Mouse (Mus musculus) gastrocnemius, adult 8-10 months (tissue): ENCODE results near the gene Lrrc75a. TPM values are rescaled to one million over a fixed set of nuclear protein-coding genes. Genes with fewer than 3 reads are reported as not detected.

Experiments
- DNase-seq, 2 experiments: peaks; one replicate each; pipeline ENCODE4 v3.0.0; 2022; ENCODE audit warnings: low spot score in 2 of 2
- total RNA-seq, 4 experiments: library from RNA; stranded (reverse); gene quantifications; 2 replicates each; pipeline ENCODE4 v1.2.4; 2022

Lrrc75a gene
- total RNA-seq, 4 experiments from 2014 or later, result 2.7 to 4.6 (median 3.0) TPM

DNA sequence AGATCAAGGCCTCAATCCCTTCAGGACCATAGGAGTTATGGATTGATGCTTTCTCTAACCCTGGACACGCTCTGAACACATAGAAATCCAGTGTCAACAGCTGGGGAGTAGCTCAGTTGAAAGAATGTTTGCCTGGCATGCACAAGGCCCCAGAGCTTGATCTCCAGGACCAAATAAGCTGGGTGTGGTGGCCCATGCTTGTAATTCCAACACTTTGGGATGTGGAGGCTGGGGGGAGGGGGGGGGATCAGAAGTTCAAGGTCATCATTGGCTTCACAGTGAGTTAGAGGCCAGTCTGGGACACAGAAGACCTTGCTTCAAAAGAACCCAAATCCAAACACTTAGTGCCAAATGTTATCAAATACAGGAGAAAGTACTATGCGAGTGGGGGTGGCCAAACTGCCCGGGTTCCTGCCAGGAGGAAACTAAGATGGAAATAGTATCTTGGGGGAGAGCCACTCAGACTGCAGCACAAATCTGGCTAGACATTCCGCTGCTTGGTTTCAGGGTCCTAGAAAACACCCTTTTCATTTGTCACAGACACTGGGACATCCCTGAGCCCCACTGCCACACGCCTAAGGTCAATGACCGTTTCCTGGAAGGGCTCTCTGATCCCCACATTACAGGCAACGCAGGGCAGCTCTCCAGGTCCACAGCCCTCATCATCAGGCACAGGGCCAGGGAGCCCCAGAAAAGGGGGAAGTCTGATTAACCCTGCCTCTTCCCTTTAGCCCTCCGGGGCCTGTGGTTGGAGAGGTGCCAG is 2.4 kb downstream of the Lrrc75a start:
- DNase-seq, result no peak

DNA sequence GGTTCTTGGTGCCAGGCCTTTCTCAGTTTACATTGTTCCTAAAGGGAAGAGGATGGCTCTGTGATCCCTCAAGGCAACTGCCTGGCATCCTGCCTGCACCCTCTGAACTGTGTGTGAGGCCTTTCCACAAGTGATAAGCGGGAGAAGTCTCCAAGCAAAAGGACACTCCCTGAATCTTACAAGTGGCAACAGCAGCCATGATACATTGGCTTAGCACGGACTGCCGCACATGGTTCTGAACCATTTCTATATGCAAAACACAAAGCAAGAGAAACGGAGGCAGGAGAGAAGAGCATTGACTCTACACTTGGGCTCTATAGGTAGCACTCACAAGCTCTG is 3.0 kb downstream of the Lrrc75a start:
- DNase-seq, result no peak

DNA sequence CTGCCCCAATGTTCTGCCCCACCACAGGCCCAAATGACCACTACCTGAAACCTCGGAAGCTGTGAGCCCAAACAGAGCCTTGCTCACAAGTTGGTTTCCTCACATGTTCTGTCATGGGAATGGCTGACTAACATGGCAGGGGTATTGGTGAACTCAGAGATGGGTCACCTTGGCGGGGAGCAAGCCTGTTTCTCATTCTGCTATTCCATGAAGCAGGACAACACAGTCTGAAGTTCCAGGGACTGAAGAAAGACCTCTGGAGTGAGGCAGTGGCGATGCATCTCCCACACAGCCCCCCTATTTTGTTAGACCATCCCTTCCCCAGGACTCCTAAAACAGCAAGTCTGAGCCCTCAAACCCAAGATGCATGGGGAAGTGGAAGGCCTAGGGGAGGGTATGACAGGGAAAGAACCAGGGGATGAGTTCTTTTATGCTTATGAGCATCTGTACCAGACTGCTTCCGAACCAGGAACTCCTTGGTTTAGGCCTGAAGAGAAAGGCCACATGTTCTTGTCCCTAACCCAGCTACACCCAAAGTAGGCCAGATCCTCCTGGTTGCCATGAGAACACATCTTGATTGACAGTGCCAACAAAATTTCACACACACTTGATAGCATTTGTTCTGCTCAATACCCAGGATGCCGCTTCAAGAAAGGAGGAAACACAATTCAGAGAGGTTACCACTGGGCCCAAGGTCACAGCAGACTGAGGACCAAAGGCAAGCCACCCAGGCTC is 3.6 kb downstream of the Lrrc75a start:
- no peak for DNase-seq

DNA sequence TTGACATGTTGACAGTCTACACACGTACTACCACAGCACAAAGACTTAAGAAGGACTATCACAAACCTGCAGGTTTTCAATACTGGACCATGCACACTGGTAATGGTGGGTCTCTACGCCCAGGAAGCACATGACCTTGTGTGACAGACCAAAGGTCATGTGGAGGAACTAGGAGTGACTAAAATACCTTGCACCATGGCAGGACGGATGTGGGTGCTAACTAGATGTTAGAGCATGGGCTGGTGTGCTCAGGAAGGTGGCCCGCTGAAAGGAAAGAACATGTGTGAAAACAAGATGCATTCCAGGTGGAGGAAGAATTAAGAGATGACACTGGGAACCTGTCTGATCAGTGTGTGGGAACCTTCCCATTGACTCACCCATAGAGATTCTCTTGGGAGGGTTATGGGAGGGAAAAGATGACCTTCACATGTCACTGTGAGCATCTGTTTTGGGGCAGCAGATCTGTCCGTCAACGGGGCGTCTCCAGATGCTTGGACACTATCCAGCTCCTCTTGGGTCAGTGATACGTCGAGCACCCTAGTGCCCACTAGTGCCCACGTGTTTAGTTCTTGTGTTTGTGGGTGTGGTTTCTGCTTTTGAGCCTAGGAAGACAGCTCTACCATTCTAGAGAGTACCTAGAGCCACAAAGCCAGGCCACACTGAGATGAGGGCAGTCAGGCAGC is 4.5 kb downstream of the Lrrc75a start:
- no peak for DNase-seq

DNA sequence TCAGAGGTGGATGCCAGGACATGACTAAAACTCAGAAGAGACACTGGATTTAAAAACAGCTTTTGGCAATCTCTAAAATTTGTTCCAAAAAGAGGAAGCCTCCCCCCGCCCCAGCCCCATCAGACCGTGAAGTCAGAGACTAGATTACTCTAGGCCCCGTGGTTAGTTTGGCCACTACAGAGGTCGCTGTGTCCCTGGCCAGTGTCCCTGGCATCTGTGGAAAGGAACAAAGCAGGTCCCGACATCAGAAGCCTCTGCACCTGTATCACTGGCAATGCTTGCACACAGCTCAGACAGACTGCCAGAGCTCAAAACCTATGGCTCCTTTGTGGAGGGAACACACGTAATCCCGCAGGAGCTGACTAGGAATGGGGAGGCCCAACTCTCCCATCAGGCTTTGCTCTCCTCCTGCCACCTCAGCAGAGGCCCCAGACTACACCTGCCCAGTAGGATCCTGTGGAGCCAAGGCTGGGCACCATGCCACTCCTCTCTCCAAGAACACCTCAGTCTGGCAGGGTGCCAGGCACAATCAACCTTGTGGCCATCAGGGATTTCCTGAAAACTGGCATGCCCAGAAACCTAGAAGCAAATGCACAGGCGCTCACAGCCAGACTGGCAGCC is 5.2 kb downstream of the Lrrc75a start:
- peak in 1 of 2 experiments; percentile 54 for DNase-seq

DNA sequence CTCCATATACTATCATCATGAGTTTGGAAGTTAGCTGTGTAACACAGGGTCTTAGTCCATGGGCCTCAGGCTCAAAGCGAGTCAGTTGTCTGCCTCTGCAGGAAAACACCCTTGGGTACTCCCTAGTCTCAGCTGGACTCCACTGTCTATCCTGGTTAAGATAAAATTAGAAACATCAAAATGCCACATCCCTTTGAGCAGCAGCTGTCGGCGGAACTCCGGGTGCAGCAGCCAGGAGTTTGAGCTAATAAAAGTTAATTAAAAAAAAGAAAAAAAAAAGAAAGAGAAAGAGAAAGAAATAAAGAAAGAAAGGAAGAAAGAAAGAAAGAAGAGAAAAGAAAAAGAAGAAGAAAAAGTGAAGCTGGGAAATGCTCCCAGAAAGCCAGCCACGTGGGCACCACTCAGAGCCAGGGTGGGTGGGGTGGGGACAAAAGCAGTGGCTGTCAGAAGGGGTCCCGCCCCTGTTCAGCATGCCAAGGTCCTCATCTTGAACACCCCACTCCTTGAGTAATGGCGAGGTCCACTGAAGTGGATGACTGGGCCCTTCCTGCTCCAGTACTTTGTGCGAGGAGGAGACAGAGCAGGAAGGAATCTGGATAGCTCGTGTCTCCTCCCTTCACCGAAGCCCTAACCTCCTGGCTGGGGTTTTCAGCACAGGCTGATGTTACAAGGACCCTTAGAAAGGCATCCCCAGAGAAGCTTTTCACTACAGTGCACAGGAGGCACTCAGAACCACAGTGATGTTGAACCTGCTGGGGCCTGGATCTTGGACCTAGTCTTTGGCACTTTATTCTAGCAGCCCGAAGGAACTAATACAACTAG is 6.1 kb downstream of the Lrrc75a start:
- DNase-seq, result no peak

DNA sequence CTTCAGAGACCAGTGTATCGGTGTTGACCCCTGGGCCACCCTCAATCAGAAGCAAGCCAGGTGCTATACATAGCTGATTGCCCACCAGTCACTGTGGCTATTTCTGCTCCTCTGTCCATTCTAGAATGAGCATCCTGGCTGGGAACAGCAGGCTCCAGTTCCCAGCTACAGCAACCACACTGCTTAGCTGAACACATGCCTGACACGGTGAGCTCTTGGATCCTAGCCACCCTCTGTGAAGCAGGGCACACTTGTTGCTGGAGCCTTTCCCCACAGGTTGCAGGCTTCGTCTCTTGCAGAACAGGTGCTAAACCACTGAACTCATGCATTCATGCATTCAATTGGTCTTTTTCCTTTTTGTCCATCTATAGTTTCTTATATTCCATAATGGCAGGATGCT is 7.9 kb downstream of the Lrrc75a start:
- DNase-seq, result no peak

DNA sequence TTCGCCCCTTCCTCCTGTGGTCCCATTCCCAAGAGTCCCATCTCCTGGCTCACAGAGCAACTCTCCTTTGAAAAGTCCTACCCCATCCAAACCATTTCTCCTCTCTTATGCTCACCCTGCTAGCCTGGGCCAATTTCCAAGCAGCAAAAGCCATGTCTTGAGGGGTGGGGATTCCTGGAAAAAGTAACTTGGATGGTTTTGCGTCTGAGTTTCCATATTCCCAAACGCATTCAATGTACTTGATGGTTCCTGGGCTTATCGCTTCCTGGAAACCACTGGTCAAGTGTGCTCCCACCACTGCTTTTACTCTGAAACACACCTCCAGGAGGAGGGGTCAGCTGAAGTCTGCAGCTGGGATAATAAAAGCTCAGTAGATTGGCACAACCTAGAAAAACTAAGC is 9.9 kb downstream of the Lrrc75a start:
- no peak for DNase-seq

DNA sequence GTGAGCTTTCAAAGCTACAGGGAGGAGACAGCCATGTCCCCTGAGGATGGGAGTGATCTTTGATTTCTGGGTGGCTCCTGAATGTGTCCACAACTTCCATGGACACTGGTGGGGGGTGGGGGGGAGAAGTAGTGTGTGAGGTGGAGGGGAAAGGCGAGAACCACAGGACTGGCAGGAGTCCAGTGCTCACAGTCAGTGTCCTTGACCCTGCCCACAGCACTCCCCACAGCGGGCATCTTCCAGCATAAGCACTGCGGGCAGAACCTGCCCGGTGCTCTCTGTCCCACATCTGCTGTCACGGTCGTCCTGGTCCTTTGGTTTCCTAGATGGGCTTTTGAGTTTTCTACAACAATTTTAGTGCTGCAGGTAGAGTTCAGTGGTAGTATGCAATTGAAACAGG is 10.5 kb downstream of the Lrrc75a start:
- DNase-seq, result no peak

DNA sequence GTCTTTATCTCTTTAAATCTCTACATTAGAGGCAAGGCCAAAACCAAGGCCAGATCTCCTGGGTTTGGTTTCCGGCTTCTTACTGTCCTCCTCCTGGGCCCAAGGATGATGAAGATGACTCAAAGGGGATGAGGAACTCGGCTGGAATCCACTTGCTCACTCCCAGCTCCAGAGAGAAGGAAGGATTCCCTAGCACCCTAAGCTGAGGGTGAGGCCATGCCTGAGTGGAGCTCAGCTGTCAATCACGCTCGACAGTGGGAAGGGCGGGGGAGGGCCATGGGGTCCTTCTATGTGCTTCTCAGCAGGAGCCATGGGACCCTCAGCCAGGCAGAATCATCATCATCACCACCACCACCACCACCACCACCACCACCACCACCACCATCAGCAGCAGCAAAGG is 10.9 kb downstream of the Lrrc75a start:
- no peak for DNase-seq

DNA sequence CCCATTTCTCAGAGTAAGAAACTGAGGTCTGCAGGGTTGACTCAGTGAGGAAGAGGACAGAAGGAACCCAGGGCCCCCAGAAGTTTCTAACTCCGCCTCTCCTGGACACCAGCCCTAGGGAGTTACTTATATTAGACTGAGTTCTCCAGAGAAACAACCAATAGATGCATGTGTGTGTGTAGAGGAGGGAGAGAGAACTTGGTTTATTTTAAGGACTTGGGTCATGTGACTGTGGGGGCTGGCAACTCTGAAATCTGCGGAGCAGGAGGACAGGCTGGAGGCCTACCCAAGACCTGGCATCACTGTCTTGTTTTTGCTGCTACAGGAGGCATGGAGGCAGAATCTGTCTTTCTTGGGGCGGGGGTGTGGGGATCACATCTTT is 11.5 kb downstream of the Lrrc75a start:
- DNase-seq, result no peak

DNA sequence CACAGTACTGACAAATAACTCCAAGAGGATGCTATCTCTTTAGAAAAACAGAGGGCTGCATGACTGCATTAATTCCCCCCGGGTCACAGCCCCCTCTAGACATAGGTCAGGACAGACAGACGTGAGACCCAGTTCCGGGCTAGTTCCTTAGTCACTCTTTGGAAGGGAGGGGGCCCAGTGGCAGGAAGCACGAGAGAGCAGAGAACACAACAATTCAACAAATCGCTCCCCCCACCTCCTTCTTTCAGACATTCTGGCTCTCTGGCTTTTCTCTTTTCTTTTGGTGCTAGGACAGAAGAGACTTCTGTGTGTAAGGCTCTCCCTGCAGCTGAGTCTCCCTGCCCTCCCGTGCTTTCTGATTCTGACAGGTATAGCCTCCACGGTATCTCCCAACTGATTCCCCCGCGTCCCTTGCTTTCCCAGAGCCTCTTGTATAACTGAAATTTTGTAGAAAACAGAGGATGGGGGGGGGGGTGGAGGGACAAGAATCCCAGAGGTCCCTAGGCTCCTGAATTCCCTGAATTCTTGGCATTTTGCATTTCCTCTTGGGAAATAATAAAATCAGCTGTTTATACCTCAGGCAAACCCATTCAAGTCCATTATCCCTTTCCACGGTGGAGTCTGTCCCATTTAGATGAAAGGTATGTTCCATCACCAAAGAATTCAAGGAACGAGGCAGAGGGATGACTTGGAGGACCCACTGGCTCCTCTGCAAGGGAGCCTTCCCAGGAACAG is 12.1 kb downstream of the Lrrc75a start:
- DNase-seq, result no peak

DNA sequence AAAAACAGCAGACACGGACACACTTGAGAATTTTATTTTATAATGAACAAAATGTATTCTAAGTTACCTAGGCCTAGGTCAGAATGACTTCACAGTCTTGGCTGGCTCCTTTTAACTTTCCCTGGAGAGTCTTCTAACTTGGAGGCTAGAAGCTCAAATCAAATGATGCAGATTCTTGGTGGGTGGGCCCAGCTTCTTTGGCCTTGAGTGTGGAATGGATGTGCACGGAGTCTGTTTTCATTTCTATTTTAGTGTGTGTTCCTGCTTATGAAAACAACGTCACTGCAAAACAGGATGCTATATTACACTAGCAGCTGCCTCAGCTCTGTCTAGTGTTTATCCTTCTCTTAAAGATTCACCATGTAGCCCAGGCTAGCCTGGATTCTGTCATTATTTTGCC is 12.9 kb downstream of the Lrrc75a start:
- no peak for DNase-seq

DNA sequence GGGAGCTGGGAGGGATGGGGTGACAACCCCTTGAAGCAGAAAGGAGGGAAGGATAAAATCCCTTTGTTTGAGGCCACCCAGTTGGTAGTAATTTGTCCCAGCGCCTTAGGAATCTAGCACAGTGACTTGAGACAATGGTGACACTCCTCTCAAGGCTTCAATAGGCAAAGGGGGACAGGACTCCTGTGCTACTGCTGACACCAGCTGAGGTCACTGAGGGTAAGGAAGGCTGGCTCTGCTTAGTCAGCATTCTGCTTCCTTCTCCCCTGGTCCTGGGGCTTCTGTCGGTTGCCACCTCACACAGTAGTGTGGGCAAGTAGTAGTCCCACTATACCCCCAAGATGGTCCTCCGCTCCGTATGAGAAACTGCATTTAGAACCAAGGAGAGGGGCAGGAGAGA is 17.2 kb downstream of the Lrrc75a start:
- DNase-seq, result no peak

DNA sequence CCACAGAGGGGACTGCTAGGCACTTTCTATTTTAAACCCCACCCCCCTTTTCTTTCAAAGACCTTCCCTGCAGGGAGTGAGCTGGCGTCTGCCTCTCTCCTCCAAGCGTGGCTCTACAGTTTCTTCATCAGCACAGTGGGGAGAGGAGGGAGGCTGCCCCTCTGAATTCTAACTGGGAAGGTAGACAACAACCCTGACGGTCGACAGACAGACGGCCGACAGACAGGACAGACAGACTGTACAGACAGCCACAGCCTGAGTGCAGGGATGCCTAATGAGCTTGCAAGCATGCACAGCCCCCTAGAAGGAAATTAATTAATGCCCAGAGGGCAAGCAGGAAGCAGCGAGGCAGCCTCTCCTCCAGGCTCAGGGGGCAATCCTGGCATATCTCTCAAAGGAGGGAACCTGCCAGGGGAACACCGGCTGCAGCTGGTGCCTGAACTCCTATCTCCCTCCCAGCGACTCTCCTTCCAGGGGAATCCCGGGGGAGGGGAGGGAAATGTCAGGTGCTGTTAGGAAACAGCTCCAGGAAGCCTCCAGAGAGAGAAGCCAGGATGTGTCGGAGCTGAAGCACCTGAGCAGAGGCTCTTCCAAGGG is 18.0 kb downstream of the Lrrc75a start:
- DNase-seq, result no peak

DNA sequence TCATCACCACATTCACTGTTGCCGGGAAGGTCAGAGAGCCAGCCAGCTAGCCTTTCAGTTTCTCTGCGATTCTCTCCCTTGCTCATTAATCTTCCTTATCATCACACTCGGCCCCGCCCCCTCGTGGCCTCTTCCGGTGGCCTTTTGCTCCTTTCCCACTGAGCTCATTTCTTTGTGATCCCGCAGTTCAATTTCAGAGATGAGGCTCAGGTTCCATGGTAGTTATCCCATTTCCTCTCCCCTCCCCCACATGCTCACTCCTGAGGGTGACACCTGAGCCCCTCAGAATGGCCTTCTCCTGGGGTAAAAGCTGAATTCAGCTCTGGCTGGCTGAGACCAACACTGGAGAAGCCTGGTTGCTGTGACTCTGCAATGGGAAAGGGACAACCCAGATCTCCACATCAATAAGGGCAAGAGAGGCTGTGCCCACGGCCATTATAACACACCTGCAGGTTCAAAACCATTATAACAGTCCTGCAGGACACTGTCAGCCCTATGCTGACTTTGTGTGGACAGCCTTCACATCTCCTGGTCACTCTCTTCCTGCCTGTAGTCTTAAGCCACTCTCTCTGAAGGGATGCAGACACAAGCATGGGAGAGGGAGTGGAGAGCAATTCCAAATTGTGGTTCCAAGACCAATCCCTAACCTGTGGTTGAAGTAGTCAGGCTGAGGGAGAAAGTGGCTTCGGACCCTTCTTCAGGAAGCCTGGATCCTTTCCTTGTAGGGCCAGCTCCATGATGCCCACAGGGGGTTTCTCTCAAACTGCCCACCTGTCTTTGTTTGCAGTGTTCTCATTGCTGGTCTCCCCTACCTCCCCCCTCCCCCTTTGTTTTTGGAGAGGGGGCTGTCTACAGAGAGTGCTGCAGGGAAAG is 18.7 kb downstream of the Lrrc75a start:
- DNase-seq, result no peak

DNA sequence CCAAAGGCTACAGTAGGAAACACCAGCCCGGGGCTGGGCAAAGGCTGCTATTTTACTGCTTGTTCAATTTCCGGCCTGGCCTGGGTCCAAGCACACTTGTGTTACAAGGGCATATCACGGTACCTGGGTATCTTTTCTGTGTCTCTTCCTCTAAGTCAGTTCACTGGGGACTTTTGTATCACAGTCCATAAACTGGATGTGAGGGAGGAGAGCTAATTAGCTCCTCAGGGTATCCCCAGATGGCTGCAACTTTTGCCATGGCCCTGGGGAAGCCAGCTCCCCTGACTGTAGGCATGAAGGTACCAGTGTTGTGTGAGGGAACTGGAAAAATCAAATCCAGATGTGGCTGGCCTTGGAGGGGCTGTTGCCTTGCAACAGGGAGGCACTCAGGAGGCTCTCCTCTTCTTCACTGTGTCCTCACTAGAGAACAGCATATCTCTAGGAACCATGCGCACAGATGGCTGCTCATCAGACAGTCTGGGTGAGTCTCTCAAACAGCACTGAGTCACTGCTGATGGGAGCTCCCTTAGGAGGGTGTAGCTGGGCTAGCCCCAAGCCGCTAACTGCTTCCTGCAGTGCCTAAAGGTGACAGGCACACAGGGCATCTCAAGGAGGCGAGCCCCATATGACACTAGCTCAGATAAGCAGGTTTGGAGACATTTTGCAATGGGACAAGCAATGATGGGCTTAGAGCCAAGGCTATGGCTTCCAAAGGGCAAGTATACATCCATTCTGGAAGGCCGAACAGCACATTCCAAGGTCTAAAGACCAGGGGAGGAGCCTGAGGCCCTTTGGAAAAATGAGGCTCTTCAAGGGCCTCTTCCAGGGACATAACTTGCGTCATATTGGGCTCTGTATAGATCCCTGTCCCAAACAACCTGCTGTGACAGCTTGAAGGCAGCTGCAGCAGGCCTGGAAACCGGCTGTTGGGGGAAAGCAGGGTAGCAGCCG is 23.7 kb downstream of the Lrrc75a start:
- DNase-seq, result no peak

DNA sequence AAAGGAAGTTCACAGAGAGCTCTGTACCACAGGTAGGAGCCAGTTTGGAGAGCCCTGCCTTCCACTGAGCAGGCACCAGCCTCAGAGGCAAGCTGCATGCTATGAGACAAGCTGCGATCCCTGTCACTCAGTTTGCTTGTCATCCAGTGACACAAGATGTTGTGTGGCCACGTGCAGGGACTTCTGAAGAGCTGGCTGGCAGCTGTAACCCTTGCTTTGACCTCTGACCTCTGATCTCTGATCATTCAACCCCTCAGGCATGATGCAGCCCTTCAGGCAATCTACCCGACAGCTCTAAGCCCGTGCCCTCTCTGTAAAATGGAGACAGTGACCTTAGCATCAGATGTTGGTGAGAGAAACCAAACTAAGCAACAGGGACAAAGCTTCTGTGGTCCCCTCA is 25.5 kb downstream of the Lrrc75a start:
- DNase-seq, result no peak
